9 mouse cellular contexts compared by ENCODE assay signal in the genomic region with DNA sequence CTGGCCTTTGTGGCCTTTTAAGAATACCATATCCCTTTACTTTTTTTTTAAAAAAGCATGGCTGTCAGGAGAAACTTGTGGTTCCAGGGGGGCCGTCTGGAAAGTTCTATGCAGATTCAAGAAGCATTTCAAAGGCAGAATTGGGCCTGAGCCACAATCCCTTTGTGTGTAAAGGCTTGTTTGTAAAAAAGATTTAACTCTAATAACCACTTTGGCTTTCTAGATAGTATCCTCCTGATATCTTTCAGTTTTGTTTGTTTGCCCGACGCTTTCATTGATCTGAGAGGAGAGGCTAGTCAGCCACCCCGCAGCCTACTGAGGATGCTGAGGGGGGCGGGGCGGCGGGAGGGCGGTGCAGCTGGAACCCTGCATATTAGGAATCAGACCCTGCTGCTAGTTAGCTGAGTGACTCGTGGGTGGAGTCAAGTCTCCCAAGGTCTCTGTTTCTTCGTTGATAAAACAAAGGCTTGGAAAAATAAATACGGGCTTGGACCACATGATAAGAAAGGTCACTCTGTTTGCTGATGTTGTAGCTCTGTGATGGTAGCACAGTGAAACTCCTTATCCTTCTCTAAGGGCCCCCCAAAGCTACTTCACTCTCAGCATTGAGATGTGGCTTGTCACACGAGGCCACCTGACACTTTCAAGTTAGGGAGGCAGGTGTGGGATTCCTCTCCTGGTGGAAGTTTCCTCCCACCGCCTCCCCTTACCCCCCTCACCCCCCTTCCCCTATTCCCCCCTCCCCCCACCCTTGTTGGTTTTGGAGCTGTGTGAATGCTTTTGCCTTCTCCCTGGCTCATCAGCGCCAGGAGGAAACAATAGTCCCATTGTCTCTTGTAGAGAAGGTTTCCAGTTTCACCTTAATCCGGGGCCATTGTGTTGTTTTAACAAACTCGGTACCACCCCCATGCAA.
DNase-seq lines count a peak whose midpoint lies in the region; ATAC-seq and TF ChIP-seq lines count a peak whose summit lies in the region.
"Had no signal": no experiment of that assay in that cellular context is flagged by ENCODE, and none has a peak within 500 bp of the region (broad histone marks: within the 10 kb centered on the region; RNA-seq: fewer than 3 reads in every experiment).

No protein-coding gene starts in this region.

- TF ChIP-seq CTCF in stomach, postnatal 0 days (IDR thresholded peaks at IDR 0.05; ENCODE audit: low read depth), result no peak
- TF ChIP-seq CTCF in left cerebral cortex, adult 2 months (IDR thresholded peaks at IDR 0.05), result no peak

- DNase-seq in heart, adult 11 months, result peak; percentile 96
- no peak for DNase-seq in heart, postnatal 25 days (ENCODE audit: low spot score)
- DNase-seq in c-Kit-positive CD71-positive TER-119-positive erythroid progenitor cells, embryonic 14.5 days (ENCODE audit: low spot score), result peak; percentile 4
- peak; percentile 79 for DNase-seq in stomach, postnatal 0 days (ENCODE audit: low spot score)
- DNase-seq in left cerebral cortex, adult 2 months (ENCODE audit: extremely low spot score in 1 of 2, low spot score in 2 of 2), result no peak

- peak; percentile 76 for ATAC-seq in heart, embryonic 16.5 days (replicated peaks; ENCODE audit: extremely low read depth, insufficient read depth, low FRiP score)
- peak; percentile 60 for ATAC-seq in liver, embryonic 15.5 days (ENCODE audit: insufficient read depth)
- ATAC-seq in stomach, postnatal 0 days (ENCODE audit: low FRiP score, low TSS enrichment), result peak; percentile 86
- no peak for ATAC-seq in megakaryocyte, adult 5-6 weeks (ENCODE audit: poor library complexity, severe bottlenecking)

- no peaks in the 10 kb centered on the region for H3K27me3 ChIP-seq in heart, embryonic 16.5 days (ENCODE audit: control insufficient read depth, insufficient read depth, low read length)
- H3K27me3 ChIP-seq in liver, embryonic 15.5 days, result no peaks in the 10 kb centered on the region
- no peaks in the 10 kb centered on the region for H3K27me3 ChIP-seq in stomach, postnatal 0 days (ENCODE audit: control insufficient read depth, insufficient read depth, low read length)
- H3K27me3 ChIP-seq: CH12.LX had no signal

- H3K9ac ChIP-seq in heart, embryonic 16.5 days (ENCODE audit: low read length), result 0 out of 2 replicates have a peak overlapping the region, but pooled peaks have one; percentile 13
- no peak overlapping the region for H3K9ac ChIP-seq in liver, embryonic 15.5 days
- peak overlapping the region; percentile 1; the same call in 1 of the 2 replicates for H3K9ac ChIP-seq in stomach, postnatal 0 days (ENCODE audit: low read length)

- peak overlapping the region; percentile 51 for H3K4me2 ChIP-seq in heart, embryonic 16.5 days (ENCODE audit: low read depth, low read length)
- H3K4me2 ChIP-seq in liver, embryonic 15.5 days, result peak overlapping the region; percentile 4
- peak overlapping the region; percentile 36 for H3K4me2 ChIP-seq in stomach, postnatal 0 days (replicated peaks; ENCODE audit: low read depth)

- peaks cover 6% of the 10 kb centered on the region for H3K36me3 ChIP-seq in heart, embryonic 16.5 days (ENCODE audit: control insufficient read depth, insufficient read depth)
- no peaks in the 10 kb centered on the region for H3K36me3 ChIP-seq in liver, embryonic 15.5 days (replicated peaks)
- no peaks in the 10 kb centered on the region for H3K36me3 ChIP-seq in stomach, postnatal 0 days (ENCODE audit: control insufficient read depth, insufficient read depth, low read length)

- H3K4me1 ChIP-seq in heart, embryonic 16.5 days (ENCODE audit: control insufficient read depth, insufficient read depth, low read length), result peaks cover 27% of the 10 kb centered on the region
- H3K4me1 ChIP-seq in liver, embryonic 15.5 days (replicated peaks), result 0 out of 2 replicates have a peak, but pooled peaks cover 15% of the 10 kb centered on the region
- no peaks in the 10 kb centered on the region; the same call in 1 of the 2 replicates for H3K4me1 ChIP-seq in stomach, postnatal 0 days (replicated peaks; ENCODE audit: control insufficient read depth, insufficient read depth)

- no peak for TF ChIP-seq EP300 in stomach, postnatal 0 days (optimal IDR thresholded peaks at IDR 0.05)

- 5% methylated on average over 16 of the region's 16 CpGs for WGBS in heart, embryonic 16.5 days
- WGBS in liver, embryonic 15.5 days (ENCODE audit: insufficient replicate concordance), result 6% methylated on average over 16 of the region's 16 CpGs
- 7% methylated on average over 16 of the region's 16 CpGs for WGBS in stomach, postnatal 0 days

- intact Hi-C loops in heart, postnatal 25 days (cut with DNase I), result loop anchor here (2.0 kb wide), 1 partner anchor 21 kb away; no protein-coding TSS in a partner anchor
- intact Hi-C loops in left cerebral cortex, adult 2 months (cut with DNase I), result no loop called here

- no peaks in the 10 kb centered on the region for H3K9me3 ChIP-seq in heart, embryonic 16.5 days (replicated peaks; ENCODE audit: control insufficient read depth, low read length)
- no peaks in the 10 kb centered on the region for H3K9me3 ChIP-seq in liver, embryonic 15.5 days (replicated peaks)
- H3K9me3 ChIP-seq in stomach, postnatal 0 days (ENCODE audit: control insufficient read depth, low read length), result no peaks in the 10 kb centered on the region

- H3K27ac ChIP-seq in heart, embryonic 16.5 days (ENCODE audit: low read length), result peak overlapping the region; percentile 64
- H3K27ac ChIP-seq in liver, embryonic 15.5 days (replicated peaks), result peak overlapping the region; percentile 51
- H3K27ac ChIP-seq in stomach, postnatal 0 days (replicated peaks), result peak overlapping the region; percentile 74
- H3K27ac ChIP-seq in left cerebral cortex, adult 2 months, result no peak overlapping the region

- H3K4me3 ChIP-seq in heart, embryonic 16.5 days (ENCODE audit: low read length), result peak overlapping the region; percentile 13
- no peak overlapping the region for H3K4me3 ChIP-seq in liver, embryonic 15.5 days (replicated peaks)
- peak overlapping the region; percentile 15; the same call in 1 of the 2 replicates for H3K4me3 ChIP-seq in stomach, postnatal 0 days (ENCODE audit: low read depth, low read length)
- no peak overlapping the region for H3K4me3 ChIP-seq in left cerebral cortex, adult 2 months

Comparison
In these comparisons a context has a peak if more than half of its experiments do, and no peak if none do; other contexts are left out.
1. DNase-seq: peak in heart, adult 11 months (single experiment), c-Kit-positive CD71-positive TER-119-positive erythroid progenitor cells, embryonic 14.5 days (single experiment) and stomach, postnatal 0 days (single experiment); none in heart, postnatal 25 days (single experiment) and left cerebral cortex, adult 2 months (0 of 2).
2. H3K4me3 ChIP-seq: peak in heart, embryonic 16.5 days (single experiment) and stomach, postnatal 0 days (single experiment); none in liver, embryonic 15.5 days (single experiment) and left cerebral cortex, adult 2 months (single experiment).
3. Peak in every context shown above with its lines, with median percentiles within 50 percentile points of each other: H3K4me2 ChIP-seq.